Mouse (Mus musculus) thymus, adult 2 months (tissue): Measurements from ENCODE around the gene Zbtb38. TPM values are rescaled to one million over a fixed set of nuclear protein-coding genes. Genes with fewer than 3 reads are reported as not detected.
"Not testable (repeated sequence)": the region's sequence is repeated elsewhere in the genome, so short reads cannot be mapped to it uniquely, and the experiment has no call there.

Source experiments
- DNase-seq: peaks from one replicate; pipeline ENCODE4 v3.0.0; 2021
- H3K27ac ChIP-seq: fragments of 200-500 bp; 2 replicates; pipeline ENCODE4 v1.5.1; 2012; ENCODE audit warnings: low read length, control low read depth; ENCODE audit not compliant: control insufficient read depth, insufficient read depth
- H3K27me3 ChIP-seq: fragments of 200-500 bp; 2 replicates; pipeline ENCODE4 v1.6.1; 2012; ENCODE audit warnings: mild to moderate bottlenecking, low read length, moderate library complexity, mixed read lengths; ENCODE audit not compliant: control insufficient read depth, insufficient read depth
- H3K36me3 ChIP-seq: fragments of 200-500 bp; 2 replicates; pipeline ENCODE4 v1.6.1; 2012; ENCODE audit warnings: mild to moderate bottlenecking, low read length, moderate library complexity; ENCODE audit not compliant: control insufficient read depth, insufficient read depth
- H3K4me1 ChIP-seq: fragments of 200-500 bp; replicated peaks from 2 replicates; pipeline ENCODE4 v1.6.1; 2012; ENCODE audit warnings: low read length; ENCODE audit not compliant: control insufficient read depth, insufficient read depth
- H3K4me3 ChIP-seq: fragments of 200-500 bp; 2 replicates; pipeline ENCODE4 v1.5.1; 2012; ENCODE audit warnings: mild to moderate bottlenecking, low read length, control low read depth, moderate library complexity; ENCODE audit not compliant: control insufficient read depth, insufficient read depth
- CTCF ChIP-seq: fragments of 200-500 bp; IDR thresholded peaks from 2 replicates; pipeline ENCODE4 v1.5.1; 2012; ENCODE audit warnings: mild to moderate bottlenecking, control low read depth, low read length, moderate library complexity, borderline replicate concordance; ENCODE audit not compliant: control insufficient read depth, poor library complexity, insufficient read depth; ENCODE audit errors: extremely low read depth
- POLR2A ChIP-seq: fragments of 200-500 bp; IDR thresholded peaks from 2 replicates; pipeline ENCODE4 v1.6.1; 2012; ENCODE audit warnings: mild to moderate bottlenecking, low read length, control low read depth, moderate library complexity; ENCODE audit not compliant: control insufficient read depth, poor library complexity, insufficient read depth; ENCODE audit errors: extremely low read depth
- WGBS: fragments of 180-500 bp; shearing (Covaris S2); methylation state at CpG from one replicate; pipeline ENCODE4 v1.1.7; 2018; 5-methylcytosine and 5-hydroxymethylcytosine counted together
- polyA plus RNA-seq: library from polyadenylated mRNA; depleted of rRNA; stranded (reverse); fragments of >200 nt; gene quantifications from 2 replicates; pipeline ENCODE4 v1.2.3, GENCODE M21; 2012

Gene Zbtb38
- polyA plus RNA-seq, 1 experiment = 7.2 TPM

- H3K36me3 ChIP-seq = no peaks in the 10 kb centered on the region
- no peak for TF ChIP-seq POLR2A
- peaks cover 9% of the 10 kb centered on the region for H3K4me1 ChIP-seq
- H3K27me3 ChIP-seq = no peaks in the 10 kb centered on the region
- no peak overlapping the region for H3K4me3 ChIP-seq
- 31% methylated on average over 2 of the region's 2 CpGs for WGBS
- DNase-seq = no peak
- H3K27ac ChIP-seq = no peak overlapping the region
Observed at GRCm38 (mm10) chr9:96646668-96647295, 105.8 kb downstream of the Zbtb38 start.

GRCm38 (mm10) chr9:96644840-96645239 lies 107.8 kb downstream of the Zbtb38 start:
- Histone ChIP-seq H3K36me3 (no peaks in the 10 kb centered on the region), H3K4me3 (no peak overlapping the region), H3K4me1 (peaks cover 1% of the 10 kb centered on the region), H3K27me3 (no peaks in the 10 kb centered on the region), H3K27ac (no peak overlapping the region)
- no peak for TF ChIP-seq POLR2A
- no peak for TF ChIP-seq CTCF
- no peak for DNase-seq
- WGBS = 80% methylated on average over 2 of the region's 2 CpGs

- not testable (repeated sequence) for H3K27ac ChIP-seq, H3K36me3 ChIP-seq, H3K4me1 ChIP-seq, H3K27me3 ChIP-seq, DNase-seq, H3K4me3 ChIP-seq
- WGBS = 77% methylated on average over 3 of the region's 3 CpGs
Observed at GRCm38 (mm10) chr9:96644002-96644401, 108.6 kb downstream of the Zbtb38 start.

- TF ChIP-seq CTCF (no peak), POLR2A (no peak)
Observed at GRCm38 (mm10) chr9:96639451-96639850, 113.2 kb downstream of the Zbtb38 start.

GRCm38 (mm10) chr9:96638508-96638907 lies 114.1 kb downstream of the Zbtb38 start:
- no peak for DNase-seq
- TF ChIP-seq POLR2A = no peak
- TF ChIP-seq CTCF = no peak
- Histone ChIP-seq H3K4me3 (no peak overlapping the region), H3K27ac (no peak overlapping the region), H3K4me1 (peaks cover 6% of the 10 kb centered on the region), H3K36me3 (no peaks in the 10 kb centered on the region), H3K27me3 (no peaks in the 10 kb centered on the region)
- WGBS = 93% methylated on average over 7 of the region's 7 CpGs

More at GRCm38 (mm10) chr9:96639451-96639850, 113.2 kb downstream of the Zbtb38 start:
- no peaks in the 10 kb centered on the region for H3K4me1 ChIP-seq
- DNase-seq = no peak
- no peaks in the 10 kb centered on the region for H3K27me3 ChIP-seq
- H3K36me3 ChIP-seq = no peaks in the 10 kb centered on the region
- 94% methylated on average over 7 of the region's 7 CpGs for WGBS
- H3K4me3 ChIP-seq = no peak overlapping the region
- H3K27ac ChIP-seq = no peak overlapping the region

GRCm38 (mm10) chr9:96637157-96637548 lies 115.5 kb downstream of the Zbtb38 start:
- H3K27me3 ChIP-seq = no peaks in the 10 kb centered on the region
- no peak for DNase-seq
- no peak for TF ChIP-seq CTCF
- TF ChIP-seq POLR2A = no peak
- no peaks in the 10 kb centered on the region for H3K36me3 ChIP-seq
- H3K4me3 ChIP-seq = no peak overlapping the region
- H3K27ac ChIP-seq = no peak overlapping the region
- peaks cover 7% of the 10 kb centered on the region for H3K4me1 ChIP-seq
- 43% methylated on average over 7 of the region's 7 CpGs for WGBS

- Histone ChIP-seq H3K27ac (no peak overlapping the region), H3K4me1 (peaks cover 10% of the 10 kb centered on the region), H3K27me3 (no peaks in the 10 kb centered on the region), H3K4me3 (no peak overlapping the region), H3K36me3 (no peaks in the 10 kb centered on the region)
- 34% methylated on average over 9 of the region's 9 CpGs for WGBS
- DNase-seq = no peak
- no peak for TF ChIP-seq CTCF
- no peak for TF ChIP-seq POLR2A
Observed at GRCm38 (mm10) chr9:96636423-96637156, 116.0 kb downstream of the Zbtb38 start.
